Mouse (Mus musculus) limb, embryonic 14.5 days (tissue): ENCODE data around the gene Hist1h1t. TPM values are rescaled to one million over a fixed set of nuclear protein-coding genes. Genes with fewer than 3 reads are reported as not detected.

ENCODE experiments used
- ATAC-seq: fragments of 200-750 bp; cut with Nextera tagmentation; 2 replicates; pipeline ENCODE4 v1.8.0; 2017; ENCODE audit warnings: low read depth, moderate number of reproducible peaks, moderate TSS enrichment; ENCODE audit not compliant: low FRiP score
- DNase-seq: peaks from one replicate; pipeline ENCODE4 v3.0.0-alpha.2; 2015; ENCODE audit warnings: low spot score
- H3K27ac ChIP-seq: fragments of 300-500 bp; sonication (generic); replicated peaks from 2 replicates; pipeline ENCODE4 v1.5.1; 2014; ENCODE audit warnings: low read depth, mild to moderate bottlenecking, low read length, moderate library complexity, mixed read lengths
- H3K27me3 ChIP-seq: fragments of 300-500 bp; sonication (generic); 2 replicates; pipeline ENCODE4 v1.6.1; 2014; ENCODE audit warnings: low read length, mixed read lengths; ENCODE audit not compliant: control insufficient read depth, insufficient read depth
- H3K36me3 ChIP-seq: fragments of 300-500 bp; sonication (generic); 2 replicates; pipeline ENCODE4 v1.6.1; 2014; ENCODE audit warnings: mild to moderate bottlenecking, low read length, moderate library complexity, mixed read lengths; ENCODE audit not compliant: control insufficient read depth, insufficient read depth
- H3K4me1 ChIP-seq: fragments of 300-500 bp; sonication (generic); 2 replicates; pipeline ENCODE4 v1.6.1; 2014; ENCODE audit warnings: antibody characterized with exemption, low read length, mixed read lengths; ENCODE audit not compliant: control insufficient read depth, insufficient read depth
- H3K4me2 ChIP-seq: fragments of 300-500 bp; sonication (generic); replicated peaks from 2 replicates; pipeline ENCODE4 v1.6.1; 2014; ENCODE audit warnings: low read depth, mild to moderate bottlenecking, low read length, moderate library complexity; ENCODE audit not compliant: severe bottlenecking
- H3K4me3 ChIP-seq: fragments of 300-500 bp; sonication (generic); replicated peaks from 2 replicates; pipeline ENCODE4 v1.5.1; 2014; ENCODE audit warnings: low read length
- H3K9ac ChIP-seq: fragments of 300-500 bp; sonication (generic); 2 replicates; pipeline ENCODE4 v1.6.1; 2014; ENCODE audit warnings: mild to moderate bottlenecking, low read depth, low read length, moderate library complexity; ENCODE audit not compliant: severe bottlenecking
- H3K9me3 ChIP-seq: fragments of 300-500 bp; sonication (generic); 2 replicates; pipeline ENCODE4 v1.6.1; 2016; ENCODE audit warnings: low read length; ENCODE audit not compliant: control insufficient read depth
- POLR2A ChIP-seq: fragments of 200-500 bp; IDR thresholded peaks from 2 replicates; pipeline ENCODE4 v1.8.0; 2012; ENCODE audit warnings: inconsistent platforms, mild to moderate bottlenecking, moderate library complexity, borderline replicate concordance; ENCODE audit not compliant: insufficient read depth, insufficient read length; ENCODE audit errors: extremely low read depth
- WGBS: fragments of 180-500 bp; shearing (Covaris S2); extraction: QIAGEN DNeasy Blood & Tissue Kit; methylation state at CpG from one replicate; pipeline ENCODE4 v1.1.7; 2014; 5-methylcytosine and 5-hydroxymethylcytosine counted together
- polyA plus RNA-seq, 2 experiments: library from polyadenylated mRNA; depleted of rRNA in 1 of 2; stranded (reverse) in 1 of 2; unstranded in 1 of 2; fragments of >200 nt; fragmentation: Nextera tagmentation in 1 of 2; extraction: Ambion mirVana in 1 of 2; gene quantifications; 2 replicates each; pipeline versions ENCODE4 v1.2.1 to v1.2.3; 2012 to 2014

The Hist1h1t gene
- polyA plus RNA-seq, 2 experiments: 0.20 to 0.21 TPM

DNA sequence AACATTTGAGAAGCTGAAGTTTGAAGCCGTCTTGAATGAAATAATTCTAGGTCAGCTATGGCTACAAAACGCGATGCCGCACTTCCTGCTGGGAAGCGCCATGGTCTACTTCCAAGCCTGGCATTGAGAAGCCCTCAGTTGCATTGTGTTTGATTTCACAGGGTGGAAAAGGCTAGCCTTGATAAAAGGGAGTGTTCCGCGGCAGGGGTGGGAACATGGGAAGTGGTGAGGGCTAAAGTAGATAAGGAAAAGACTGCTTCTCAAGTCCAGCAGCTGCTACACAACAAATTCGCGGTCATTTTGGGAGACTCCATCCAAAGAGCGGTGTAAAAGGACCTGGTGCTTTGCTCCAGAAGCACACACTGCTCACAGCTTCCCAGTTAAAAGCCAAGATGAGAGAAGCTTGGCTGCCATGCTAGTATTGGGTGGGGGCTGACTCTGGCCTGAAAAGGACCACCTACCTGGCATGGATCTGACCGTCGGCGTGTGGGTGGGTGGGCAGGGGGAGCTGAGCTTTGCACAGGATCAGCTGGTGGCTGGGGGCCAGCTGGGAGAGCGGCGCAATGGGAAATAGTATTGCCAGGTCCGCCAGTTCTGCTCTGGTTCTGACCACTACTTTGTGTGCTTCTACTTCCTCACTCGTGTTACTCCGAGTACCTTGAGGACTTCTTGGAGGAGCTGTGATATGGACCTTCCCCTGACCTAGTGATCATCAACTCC, 33.0 kb downstream of the Hist1h1t start:
- 93% methylated on average over 18 of the region's 18 CpGs for WGBS
- H3K4me1 ChIP-seq: no peaks in the 10 kb centered on the region
- no peak for DNase-seq
- no peaks in the 10 kb centered on the region for H3K27me3 ChIP-seq
- no peak for ATAC-seq
- no peak overlapping the region for H3K9ac ChIP-seq
- H3K9me3 ChIP-seq: no peaks in the 10 kb centered on the region
- no peak for TF ChIP-seq POLR2A
- no peak overlapping the region for H3K4me2 ChIP-seq
- no peak overlapping the region for H3K27ac ChIP-seq
- no peak overlapping the region for H3K4me3 ChIP-seq
- H3K36me3 ChIP-seq: no peaks in the 10 kb centered on the region

DNA sequence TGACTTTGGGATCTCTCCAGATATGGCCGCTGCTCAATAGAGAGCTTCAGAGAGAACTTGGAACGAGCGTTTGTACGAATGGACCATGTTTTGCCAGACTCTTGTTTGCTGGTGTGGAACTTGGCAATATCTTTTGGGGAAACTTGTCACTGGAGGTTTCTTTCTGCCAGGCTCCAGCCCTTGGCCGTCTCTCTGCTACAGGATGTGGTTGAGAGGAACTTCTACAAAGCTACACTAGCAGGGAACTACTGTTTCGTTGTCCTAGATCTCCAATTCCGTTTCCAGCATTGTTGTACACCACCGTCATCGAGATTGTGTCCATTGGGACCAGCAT, 33.5 kb downstream of the Hist1h1t start:
- ATAC-seq (no peak), DNase-seq (no peak)
- Histone ChIP-seq H3K27ac (no peak overlapping the region), H3K9ac (no peak overlapping the region), H3K4me2 (no peak overlapping the region), H3K36me3 (no peaks in the 10 kb centered on the region), H3K9me3 (no peaks in the 10 kb centered on the region), H3K27me3 (no peaks in the 10 kb centered on the region), H3K4me1 (no peaks in the 10 kb centered on the region), H3K4me3 (no peak overlapping the region)
- WGBS: 96% methylated on average over 9 of the region's 9 CpGs
- TF ChIP-seq POLR2A: no peak

DNA sequence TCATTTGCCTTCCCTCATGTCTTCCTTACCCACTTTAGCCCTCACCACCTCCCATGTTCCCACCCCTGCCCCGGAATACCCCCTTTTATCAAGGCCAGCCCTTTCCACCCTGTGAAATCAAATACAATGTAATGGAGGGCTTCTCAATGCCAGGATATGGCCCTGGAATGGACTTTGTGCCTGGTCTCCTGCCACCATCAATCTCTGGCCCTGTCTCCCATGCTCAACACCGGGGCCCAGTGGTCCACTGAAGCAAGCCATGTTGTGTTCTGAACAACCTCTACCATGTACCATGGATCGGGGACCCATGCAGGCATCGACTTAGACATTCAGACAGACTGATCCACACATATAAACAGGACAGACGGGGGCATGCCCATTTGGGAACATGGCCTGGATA, 34.1 kb downstream of the Hist1h1t start:
- H3K36me3 ChIP-seq: no peaks in the 10 kb centered on the region
- H3K27me3 ChIP-seq: no peaks in the 10 kb centered on the region
- H3K9ac ChIP-seq: no peak overlapping the region
- ATAC-seq (no peak), DNase-seq (no peak)
- 90% methylated on average over 5 of the region's 5 CpGs for WGBS
- no peak overlapping the region for H3K4me3 ChIP-seq
- no peak overlapping the region for H3K27ac ChIP-seq
- no peaks in the 10 kb centered on the region for H3K4me1 ChIP-seq
- no peaks in the 10 kb centered on the region for H3K9me3 ChIP-seq
- no peak for TF ChIP-seq POLR2A
- no peak overlapping the region for H3K4me2 ChIP-seq

DNA sequence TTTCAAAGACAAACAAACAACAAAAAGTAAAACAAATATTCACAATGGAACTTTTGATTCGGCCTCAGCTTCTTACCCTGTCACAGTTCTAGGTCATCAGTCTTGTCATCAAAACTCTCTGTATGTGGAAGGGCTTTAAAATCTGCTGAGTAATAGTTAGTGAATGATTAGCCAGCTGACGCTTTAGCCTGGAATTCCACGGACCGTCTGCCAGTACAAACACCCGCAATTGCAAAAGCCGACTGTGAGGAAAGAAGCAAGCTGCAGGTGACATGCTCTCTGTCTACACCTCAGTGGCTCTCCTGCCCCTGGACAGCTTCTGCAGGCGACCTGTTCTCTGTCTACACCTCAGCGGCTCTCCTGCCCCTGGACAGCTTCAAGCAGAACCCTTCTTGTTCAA, 34.9 kb downstream of the Hist1h1t start:
- no peaks in the 10 kb centered on the region for H3K4me1 ChIP-seq
- ATAC-seq (no peak), DNase-seq (no peak)
- no peaks in the 10 kb centered on the region for H3K9me3 ChIP-seq
- H3K27me3 ChIP-seq: no peaks in the 10 kb centered on the region
- no peak overlapping the region for H3K4me3 ChIP-seq
- no peaks in the 10 kb centered on the region for H3K36me3 ChIP-seq
- no peak overlapping the region for H3K9ac ChIP-seq
- no peak for TF ChIP-seq POLR2A
- no peak overlapping the region for H3K27ac ChIP-seq
- WGBS: 42% methylated on average over 8 of the region's 8 CpGs
- H3K4me2 ChIP-seq: no peak overlapping the region

DNA sequence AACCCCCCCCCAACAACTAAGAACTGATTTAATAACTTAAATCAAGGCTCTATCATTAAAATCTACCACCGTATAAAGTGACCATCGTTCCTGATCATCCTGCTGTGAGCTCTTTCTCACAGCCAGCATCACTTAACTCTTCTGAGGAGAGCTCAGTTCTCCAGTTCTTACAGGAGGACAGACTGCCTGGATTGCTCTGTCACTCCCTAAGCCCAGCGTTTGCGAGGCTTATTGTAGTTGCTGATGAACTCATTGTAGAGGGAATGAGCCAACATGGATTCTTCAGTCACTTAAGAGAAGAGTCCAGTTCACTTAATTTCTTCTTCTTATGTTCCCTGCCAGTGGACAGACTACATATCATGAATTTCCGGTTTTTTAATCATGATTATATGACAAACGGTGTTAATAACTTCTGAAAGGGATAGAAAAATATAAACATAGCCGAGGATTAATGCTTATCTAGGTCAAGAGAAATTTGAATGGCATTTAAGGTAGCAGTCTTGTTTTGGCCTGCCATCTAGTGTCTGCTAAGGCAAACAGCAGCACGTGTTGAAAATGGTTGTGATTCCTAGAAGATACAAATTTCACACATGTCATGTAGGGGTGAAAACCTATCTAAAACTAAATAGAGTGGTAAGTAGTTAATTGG, 36.7 kb downstream of the Hist1h1t start:
- no peak for TF ChIP-seq POLR2A
- Histone ChIP-seq H3K4me1 (no peaks in the 10 kb centered on the region), H3K9me3 (no peaks in the 10 kb centered on the region), H3K36me3 (no peaks in the 10 kb centered on the region), H3K4me2 (no peak overlapping the region), H3K27me3 (no peaks in the 10 kb centered on the region), H3K9ac (no peak overlapping the region), H3K4me3 (no peak overlapping the region), H3K27ac (no peak overlapping the region)
- 26% methylated on average over 8 of the region's 8 CpGs for WGBS
- peak; percentile 50; the same call in 1 of the 2 replicates for ATAC-seq
- peak; percentile 74 for DNase-seq
